Mouse (Mus musculus): Measurements from ENCODE around the gene Pdzd3.

GRCm38 (mm10) chr9:44283183-44283582, 31.9 kb upstream of the Pdzd3 start:
- no peak for TF ChIP-seq EP300 (optimal IDR thresholded peaks at IDR 0.05)
- TF ChIP-seq CTCF (IDR thresholded peaks at IDR 0.05; ENCODE audit: low read depth): no peak
